Mouse (Mus musculus) spleen, postnatal 14 days (tissue): ENCODE data around the gene Gm20517.
"Not testable (repeated sequence)": the region's sequence is repeated elsewhere in the genome, so short reads cannot be mapped to it uniquely, and the experiment has no call there.

Experiments used
- DNase-seq, 2 experiments: peaks; one replicate each; pipeline ENCODE4 v3.0.0; 2021 to 2022; ENCODE audit warnings: low spot score in 2 of 2

Gene Gm20517

GRCm38 (mm10) chr17:47596839-47597164 is 14.6 kb upstream of the Gm20517 start:
- no peak for DNase-seq

- no peak for DNase-seq
Observed at GRCm38 (mm10) chr17:47597261-47597660, 14.1 kb upstream of the Gm20517 start.

GRCm38 (mm10) chr17:47597838-47598579 is 13.4 kb upstream of the Gm20517 start:
- DNase-seq = peak; percentile 44 to 58

- not testable (repeated sequence) for DNase-seq
Observed at GRCm38 (mm10) chr17:47598580-47599304, 12.6 kb upstream of the Gm20517 start.

GRCm38 (mm10) chr17:47599511-47600297 is 11.7 kb upstream of the Gm20517 start:
- no peak for DNase-seq

- no peak for DNase-seq
Observed at GRCm38 (mm10) chr17:47600601-47601388, 10.6 kb upstream of the Gm20517 start.

GRCm38 (mm10) chr17:47601389-47601755 is 10.0 kb upstream of the Gm20517 start:
- no peak for DNase-seq

GRCm38 (mm10) chr17:47602289-47602688 is 9.1 kb upstream of the Gm20517 start:
- no peak for DNase-seq

GRCm38 (mm10) chr17:47606220-47606619 is 5.2 kb upstream of the Gm20517 start:
- no peak for DNase-seq

- DNase-seq = no peak
Observed at GRCm38 (mm10) chr17:47609182-47609581, 2.2 kb upstream of the Gm20517 start.

GRCm38 (mm10) chr17:47611661-47611982 is 233 bp downstream of the Gm20517 start:
- no peak for DNase-seq

- DNase-seq = no peak
Observed at GRCm38 (mm10) chr17:47614018-47614417, 2.6 kb downstream of the Gm20517 start.

- no peak for DNase-seq
Observed at GRCm38 (mm10) chr17:47616119-47616518, 4.7 kb downstream of the Gm20517 start.

- no peak for DNase-seq
Observed at GRCm38 (mm10) chr17:47616652-47617051, 5.3 kb downstream of the Gm20517 start.

- no peak for DNase-seq
Observed at GRCm38 (mm10) chr17:47617605-47618307, 6.4 kb downstream of the Gm20517 start.

GRCm38 (mm10) chr17:47618556-47619311 is 7.3 kb downstream of the Gm20517 start:
- no peak for DNase-seq

- DNase-seq = no peak
Observed at GRCm38 (mm10) chr17:47622912-47623554, 11.6 kb downstream of the Gm20517 start.

GRCm38 (mm10) chr17:47624572-47624971 is 13.2 kb downstream of the Gm20517 start:
- DNase-seq = not testable (repeated sequence)

- no peak for DNase-seq
Observed at GRCm38 (mm10) chr17:47625088-47625487, 13.7 kb downstream of the Gm20517 start.

- no peak for DNase-seq
Observed at GRCm38 (mm10) chr17:47626031-47626430, 14.6 kb downstream of the Gm20517 start.
